Comparison of ENCODE assay signal across 1 mouse cellular context in the genomic region with DNA sequence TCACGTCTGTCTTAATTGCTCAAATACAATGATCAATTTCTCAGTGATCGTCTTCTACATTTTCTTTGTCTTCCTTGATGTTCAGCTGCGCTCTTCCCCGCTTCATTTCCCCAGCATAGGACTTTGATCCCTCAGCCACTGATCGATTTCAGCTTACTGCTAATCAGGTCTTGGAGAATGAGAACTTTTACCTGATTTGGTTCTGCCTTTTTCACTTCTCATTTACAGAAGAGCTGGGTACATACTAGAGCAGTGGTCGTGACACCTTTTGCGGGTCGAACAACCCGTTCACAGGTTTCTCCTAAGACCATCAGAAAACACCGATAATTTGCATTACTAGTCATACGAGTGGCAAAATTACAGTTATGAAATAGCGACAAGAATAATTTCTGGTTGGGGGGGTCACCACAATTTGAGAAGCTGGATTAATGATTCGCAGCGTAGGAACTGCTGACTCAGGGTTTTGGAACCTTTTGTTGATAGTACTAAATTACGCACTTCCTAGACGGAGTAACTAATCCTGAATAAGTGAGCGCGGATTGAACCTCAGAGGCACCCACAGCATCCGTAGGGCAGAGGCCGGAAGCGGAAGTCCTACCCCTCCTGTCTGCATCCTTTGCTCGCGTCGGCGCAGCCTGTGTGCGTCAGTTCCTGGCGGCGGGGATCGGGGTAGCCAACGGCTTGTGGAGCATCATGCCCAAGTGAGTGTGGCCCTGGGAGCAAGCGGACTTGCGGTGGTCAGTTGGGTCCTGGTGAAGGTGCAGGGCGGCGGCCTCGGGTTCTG.
TF ChIP-seq lines count a peak whose summit lies in the region.

No protein-coding gene starts in this region.

TF ChIP-seq in MEL, 35 proteins besides CTCF, POLR2A, EP300 and RAD21 (continued from another document):
- TF ChIP-seq MEF2A (IDR thresholded peaks at IDR 0.05; ENCODE audit: extremely low read depth, insufficient replicate concordance, low read depth, low read length, poor library complexity, severe bottlenecking) (no peak), TCF12 (IDR thresholded peaks at IDR 0.05; ENCODE audit: low read depth, low read length) (peak; percentile 69), JUND (IDR thresholded peaks at IDR 0.05; ENCODE audit: low read depth, low read length) (no peak), TBP (IDR thresholded peaks at IDR 0.05; ENCODE audit: low read depth, low read length) (peak; percentile 70), POLR2AphosphoS2 (IDR thresholded peaks at IDR 0.05; ENCODE audit: low read length) (peak; percentile 83), SIN3A (IDR thresholded peaks at IDR 0.05; ENCODE audit: low read length) (peak; percentile 99), ETS1 (IDR thresholded peaks at IDR 0.05; ENCODE audit: low read depth, low read length) (peak; percentile 93), MYB (IDR thresholded peaks at IDR 0.05; ENCODE audit: low read depth, low read length) (peak; percentile 79), RCOR1 (IDR thresholded peaks at IDR 0.05; ENCODE audit: low read depth, low read length) (peak; percentile 63), HCFC1 (IDR thresholded peaks at IDR 0.05; ENCODE audit: low read depth, low read length) (peak; percentile 96), ZKSCAN1 (IDR thresholded peaks at IDR 0.05; ENCODE audit: low read depth, low read length) (no peak), ZNF384 (IDR thresholded peaks at IDR 0.05; ENCODE audit: low read depth, low read length) (no peak; the same call in 1 of the 2 replicates), MAFK (IDR thresholded peaks at IDR 0.05; ENCODE audit: borderline replicate concordance, low read depth, low read length) (peak; percentile 100), KAT2A (conservative IDR thresholded peaks at IDR 0.05; ENCODE audit: low read depth, low read length) (peak; percentile 96), BHLHE40 (IDR thresholded peaks at IDR 0.05; ENCODE audit: borderline replicate concordance, low read depth, low read length) (no peak), USF1 (IDR thresholded peaks at IDR 0.05; ENCODE audit: low read depth, low read length) (peak; percentile 45; the same call in 1 of the 2 replicates), NRF1 (IDR thresholded peaks at IDR 0.05; ENCODE audit: insufficient read depth, low read depth, low read length, poor library complexity, severe bottlenecking) (peak; percentile 53; the same call in 1 of the 2 replicates), MAZ (IDR thresholded peaks at IDR 0.05; ENCODE audit: low read depth, low read length) (peak; percentile 92), GABPA (IDR thresholded peaks at IDR 0.05; ENCODE audit: low read depth, low read length) (peak; percentile 72; the same call in 1 of the 2 replicates), E2F4 (IDR thresholded peaks at IDR 0.05; ENCODE audit: borderline replicate concordance, low read depth, low read length) (peak; percentile 65; the same call in 1 of the 2 replicates), ZC3H11A (IDR thresholded peaks at IDR 0.05; ENCODE audit: low read depth, low read length) (peak; percentile 39; the same call in 1 of the 2 replicates), SMC3 (IDR thresholded peaks at IDR 0.05; ENCODE audit: low read depth, low read length) (peak; percentile 22; the same call in 1 of the 2 replicates), NELFE (IDR thresholded peaks at IDR 0.05; ENCODE audit: low read depth, low read length) (peak; percentile 92), MAX (IDR thresholded peaks at IDR 0.05; ENCODE audit: low read length) (peak; percentile 81), ZMIZ1 (IDR thresholded peaks at IDR 0.05; ENCODE audit: low read depth, low read length) (peak; percentile 84), CHD1 (IDR thresholded peaks at IDR 0.05; ENCODE audit: low read depth, low read length) (no peak), ELF1 (IDR thresholded peaks at IDR 0.05; ENCODE audit: low read depth, low read length) (peak; percentile 98), UBTF (IDR thresholded peaks at IDR 0.05; ENCODE audit: borderline replicate concordance, insufficient read depth, low read depth, low read length) (no peak), TAL1 (IDR thresholded peaks at IDR 0.05; ENCODE audit: low read length) (no peak), POLR2AphosphoS5 (IDR thresholded peaks at IDR 0.05; ENCODE audit: borderline replicate concordance, low read depth, low read length) (no peak)
